Mouse (Mus musculus) kidney, embryonic 14.5 days (tissue): ENCODE measurements around the gene Lonp2. TPM values are rescaled to one million over a fixed set of nuclear protein-coding genes. Genes with fewer than 3 reads are reported as not detected.

Source experiments
- ATAC-seq: fragments of 200-750 bp; cut with Nextera tagmentation; 2 replicates; pipeline ENCODE4 v1.8.0; 2017; ENCODE audit warnings: moderate number of reproducible peaks, mild to moderate bottlenecking, moderate TSS enrichment, moderate library complexity; ENCODE audit not compliant: low FRiP score, low TSS enrichment
- H3K27ac ChIP-seq: fragments of 300-500 bp; sonication (generic); 2 replicates; pipeline ENCODE4 v1.5.1; 2014; ENCODE audit warnings: low read depth, mild to moderate bottlenecking, low read length, moderate library complexity, mixed read lengths
- H3K27me3 ChIP-seq: fragments of 300-500 bp; sonication (generic); 2 replicates; pipeline ENCODE4 v1.6.1; 2014; ENCODE audit warnings: mild to moderate bottlenecking, low read length; ENCODE audit not compliant: control insufficient read depth, insufficient read depth
- H3K36me3 ChIP-seq: fragments of 300-500 bp; sonication (generic); 2 replicates; pipeline ENCODE4 v1.6.1; 2014; ENCODE audit warnings: low read length, mixed read lengths; ENCODE audit not compliant: control insufficient read depth, insufficient read depth
- H3K4me1 ChIP-seq: fragments of 300-500 bp; sonication (generic); 2 replicates; pipeline ENCODE4 v1.6.1; 2014; ENCODE audit warnings: low read length, mixed read lengths; ENCODE audit not compliant: control insufficient read depth, insufficient read depth
- H3K4me2 ChIP-seq: fragments of 300-500 bp; sonication (generic); replicated peaks from 2 replicates; pipeline ENCODE4 v1.6.1; 2014; ENCODE audit warnings: low read depth, mild to moderate bottlenecking, low read length
- H3K4me3 ChIP-seq: fragments of 300-500 bp; sonication (generic); 2 replicates; pipeline ENCODE4 v1.5.1; 2014; ENCODE audit warnings: mild to moderate bottlenecking, low read length
- H3K9ac ChIP-seq: fragments of 300-500 bp; sonication (generic); 2 replicates; pipeline ENCODE4 v1.6.1; 2014; ENCODE audit warnings: low read depth, mild to moderate bottlenecking, low read length, moderate library complexity
- H3K9me3 ChIP-seq: fragments of 300-500 bp; sonication (generic); 2 replicates; pipeline ENCODE4 v1.6.1; 2016; ENCODE audit warnings: low read length; ENCODE audit not compliant: control insufficient read depth
- WGBS: fragments of 180-500 bp; shearing (Covaris S2); extraction: QIAGEN DNeasy Blood & Tissue Kit; methylation state at CpG from one replicate; pipeline ENCODE4 v1.1.7; 2014; 5-methylcytosine and 5-hydroxymethylcytosine counted together
- polyA plus RNA-seq: library from polyadenylated mRNA; unstranded; fragments of >200 nt; fragmentation: Nextera tagmentation; extraction: Ambion mirVana; gene quantifications from 2 replicates; pipeline ENCODE4 v1.2.1, GENCODE M21; 2014

Lonp2 gene
- polyA plus RNA-seq, 1 experiment from 2014 or later: 54.8 TPM

- Histone ChIP-seq H3K4me2 (no peak overlapping the region), H3K4me1 (no peaks in the 10 kb centered on the region), H3K9me3 (no peaks in the 10 kb centered on the region), H3K9ac (no peak overlapping the region), H3K27ac (no peak overlapping the region), H3K4me3 (no peak overlapping the region), H3K36me3 (no peaks in the 10 kb centered on the region), H3K27me3 (no peaks in the 10 kb centered on the region)
- 77% methylated on average over 3 of the region's 3 CpGs for WGBS
- ATAC-seq: no peak
Measured at GRCm38 (mm10) chr8:86604676-86605075, 19.2 kb upstream of the Lonp2 start.

GRCm38 (mm10) chr8:86613798-86614197, 10.0 kb upstream of the Lonp2 start:
- H3K27ac ChIP-seq: no peak overlapping the region
- no peaks in the 10 kb centered on the region for H3K27me3 ChIP-seq
- no peaks in the 10 kb centered on the region for H3K4me1 ChIP-seq
- no peak overlapping the region for H3K9ac ChIP-seq
- no peaks in the 10 kb centered on the region for H3K36me3 ChIP-seq
- 79% methylated on average over 2 of the region's 2 CpGs for WGBS
- no peak for ATAC-seq
- H3K9me3 ChIP-seq: no peaks in the 10 kb centered on the region
- H3K4me3 ChIP-seq: no peak overlapping the region
- no peak overlapping the region for H3K4me2 ChIP-seq

- Histone ChIP-seq H3K4me1 (no peaks in the 10 kb centered on the region), H3K36me3 (no peaks in the 10 kb centered on the region), H3K27me3 (no peaks in the 10 kb centered on the region), H3K9ac (no peak overlapping the region), H3K4me3 (no peak overlapping the region), H3K27ac (no peak overlapping the region), H3K4me2 (no peak overlapping the region), H3K9me3 (no peaks in the 10 kb centered on the region)
- no peak for ATAC-seq
- WGBS: 88% methylated on average over 6 of the region's 6 CpGs
Measured at GRCm38 (mm10) chr8:86615095-86615769, 8.6 kb upstream of the Lonp2 start.

- Histone ChIP-seq H3K27ac (no peak overlapping the region), H3K9ac (no peak overlapping the region), H3K36me3 (no peaks in the 10 kb centered on the region), H3K4me1 (no peaks in the 10 kb centered on the region), H3K27me3 (no peaks in the 10 kb centered on the region), H3K9me3 (no peaks in the 10 kb centered on the region), H3K4me2 (no peak overlapping the region), H3K4me3 (no peak overlapping the region)
- 78% methylated on average over 7 of the region's 7 CpGs for WGBS
- ATAC-seq: no peak
Measured at GRCm38 (mm10) chr8:86617759-86618387, 6.0 kb upstream of the Lonp2 start.

- 3% methylated on average over 14 of the region's 14 CpGs for WGBS
- H3K9me3 ChIP-seq: no peaks in the 10 kb centered on the region
- H3K36me3 ChIP-seq: no peaks in the 10 kb centered on the region
- ATAC-seq: no peak
- no peaks in the 10 kb centered on the region for H3K27me3 ChIP-seq
- peaks cover 5% of the 10 kb centered on the region for H3K4me1 ChIP-seq
- H3K4me3 ChIP-seq: peak overlapping the region; percentile 85
- H3K27ac ChIP-seq: 0 out of 2 replicates have a peak overlapping the region, but pooled peaks have one; percentile 63
- H3K4me2 ChIP-seq: peak overlapping the region; percentile 62
- peak overlapping the region; percentile 54; the same call in 1 of the 2 replicates for H3K9ac ChIP-seq
Measured at GRCm38 (mm10) chr8:86623551-86623910, 312 bp upstream of the Lonp2 start.

- Histone ChIP-seq H3K4me1 (peaks cover 5% of the 10 kb centered on the region), H3K27me3 (no peaks in the 10 kb centered on the region), H3K36me3 (no peaks in the 10 kb centered on the region), H3K4me3 (peak overlapping the region; percentile 85), H3K27ac (no peak overlapping the region), H3K9me3 (no peaks in the 10 kb centered on the region), H3K4me2 (peak overlapping the region; percentile 62), H3K9ac (peak overlapping the region; percentile 64)
- ATAC-seq: no peak
- WGBS: 28% methylated on average over 7 of the region's 7 CpGs
Measured at GRCm38 (mm10) chr8:86624915-86625314, 1.1 kb downstream of the Lonp2 start.

- H3K36me3 ChIP-seq: peaks cover 16% of the 10 kb centered on the region
- no peaks in the 10 kb centered on the region for H3K9me3 ChIP-seq
- no peak overlapping the region for H3K27ac ChIP-seq
- H3K4me1 ChIP-seq: no peaks in the 10 kb centered on the region
- no peak overlapping the region for H3K4me2 ChIP-seq
- H3K27me3 ChIP-seq: no peaks in the 10 kb centered on the region
- no peak for ATAC-seq
- WGBS: 94% methylated on average over 5 of the region's 5 CpGs
- H3K4me3 ChIP-seq: no peak overlapping the region
- H3K9ac ChIP-seq: no peak overlapping the region
Measured at GRCm38 (mm10) chr8:86630212-86630611, 6.4 kb downstream of the Lonp2 start.

- H3K4me3 ChIP-seq: no peak overlapping the region
- no peak overlapping the region for H3K27ac ChIP-seq
- no peaks in the 10 kb centered on the region for H3K27me3 ChIP-seq
- H3K36me3 ChIP-seq: peaks cover 21% of the 10 kb centered on the region
- WGBS: 77% methylated on average over 4 of the region's 4 CpGs
- H3K9ac ChIP-seq: no peak overlapping the region
- no peaks in the 10 kb centered on the region for H3K4me1 ChIP-seq
- H3K4me2 ChIP-seq: no peak overlapping the region
- no peak for ATAC-seq
- no peaks in the 10 kb centered on the region for H3K9me3 ChIP-seq
Measured at GRCm38 (mm10) chr8:86631395-86631794, 7.6 kb downstream of the Lonp2 start.

GRCm38 (mm10) chr8:86637826-86638225, 14.0 kb downstream of the Lonp2 start:
- no peaks in the 10 kb centered on the region for H3K9me3 ChIP-seq
- no peak overlapping the region for H3K27ac ChIP-seq
- no peak overlapping the region for H3K4me3 ChIP-seq
- 95% methylated on average over 4 of the region's 4 CpGs for WGBS
- no peak overlapping the region for H3K9ac ChIP-seq
- H3K36me3 ChIP-seq: peaks cover 55% of the 10 kb centered on the region
- H3K27me3 ChIP-seq: no peaks in the 10 kb centered on the region
- ATAC-seq: no peak
- H3K4me1 ChIP-seq: no peaks in the 10 kb centered on the region
- no peak overlapping the region for H3K4me2 ChIP-seq
